Mouse (Mus musculus) bone marrow, adult 2 months (tissue): ENCODE results near the gene Pros1.
A peak's percentile ranks its signal among the peaks of the same experiment; 100 is the strongest.

Source experiments
- CTCF ChIP-seq: fragments of 200-500 bp; IDR thresholded peaks from 2 replicates; pipeline ENCODE4 v1.5.1; 2011; ENCODE audit warnings: low read length, control low read depth; ENCODE audit not compliant: control insufficient read depth, insufficient read depth
- POLR2A ChIP-seq: fragments of 200-500 bp; IDR thresholded peaks from 2 replicates; pipeline ENCODE4 v1.6.1; 2011; ENCODE audit warnings: low read depth, mild to moderate bottlenecking, control low read depth, low read length, borderline replicate concordance; ENCODE audit not compliant: control insufficient read depth

GRCm38 (mm10) chr16:62846498-62847312, 7.4 kb upstream of the Pros1 start, which contains the start of gene Arl13b:
- TF ChIP-seq POLR2A, result peak; percentile 32; the same call in 1 of the 2 replicates
- no peak for TF ChIP-seq CTCF
